Mouse (Mus musculus) common myeloid progenitor, adult 5-6 weeks (primary cell): ENCODE results near the gene Nampt. TPM values are rescaled to one million over a fixed set of nuclear protein-coding genes. Genes with fewer than 3 reads are reported as not detected.

ENCODE experiments used
- ATAC-seq: replicated peaks from 2 replicates; pipeline ENCODE4 v1.8.0; 2016; ENCODE audit warnings: low read depth, mild to moderate bottlenecking, moderate TSS enrichment, inconsistent platforms; ENCODE audit not compliant: poor library complexity, severe bottlenecking
- total RNA-seq: library from RNA; stranded (forward); fragments of 200-1000, 187-1606 nt; gene quantifications from 2 replicates; pipeline ENCODE4 v1.2.3, GENCODE M21; 2017

The Nampt gene
- total RNA-seq, 1 experiment from 2014 or later, result 50.3 TPM

- ATAC-seq, result peak; percentile 69
Measured at GRCm38 (mm10) chr12:32893212-32893611, 73.9 kb downstream of the Nampt start.

- ATAC-seq, result no peak
Measured at GRCm38 (mm10) chr12:32895806-32896205, 76.5 kb downstream of the Nampt start.

- ATAC-seq, result no peak
Measured at GRCm38 (mm10) chr12:32896496-32896895, 77.2 kb downstream of the Nampt start.

- peak; percentile 89 for ATAC-seq
Measured at GRCm38 (mm10) chr12:32897199-32898120, 78.1 kb downstream of the Nampt start.

GRCm38 (mm10) chr12:32901005-32901404, 81.7 kb downstream of the Nampt start:
- no peak for ATAC-seq

Other genes starting within 250 kb of the Nampt start
- 68.3 and 107 TPM in 2 replicates for gene Sypl, start 134.3 kb downstream of the Nampt start, total RNA-seq